Mouse (Mus musculus): Measurements from ENCODE around the gene Gm9887.

DNA sequence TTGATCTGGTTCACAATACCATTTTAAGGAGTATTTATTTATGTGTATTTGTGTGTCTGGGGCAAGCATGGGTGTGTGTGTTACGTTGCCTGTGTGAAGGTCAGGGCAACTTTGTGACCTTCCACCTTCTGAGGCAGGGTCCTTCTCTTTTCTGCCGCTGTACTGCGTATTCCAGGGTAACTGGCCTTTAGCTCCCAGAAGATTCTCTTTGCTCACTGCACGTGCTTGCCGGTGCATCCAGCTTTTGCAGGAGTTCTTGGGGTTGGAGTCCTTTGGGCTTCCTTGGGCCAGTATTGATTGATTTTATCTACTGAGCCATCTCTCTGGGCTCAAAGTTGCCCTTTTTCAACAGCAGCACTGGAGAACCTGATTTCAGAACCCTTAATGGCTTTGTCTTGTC, 12.3 kb upstream of the Gm9887 start:
- TF ChIP-seq CTCF (IDR thresholded peaks at IDR 0.05; ENCODE audit: low read depth) (no peak), EP300 (IDR thresholded peaks at IDR 0.05; ENCODE audit: low read depth) (no peak)
